Mouse (Mus musculus) left cerebral cortex, postnatal 14 days (tissue): Measurements from ENCODE around the gene Gm17509. TPM values are rescaled to one million over a fixed set of nuclear protein-coding genes. Genes with fewer than 3 reads are reported as not detected.

Source experiments
- DNase-seq, 2 experiments: peaks; one replicate each; pipeline ENCODE4 v3.0.0; 2021 to 2022; ENCODE audit warnings: low spot score in 2 of 2, mixed read lengths in 1 of 2
- intact Hi-C: fragments of 180-260 bp; cut with DNase I; formaldehyde crosslinking; loops from one replicate; pipeline ENCODE4 v1.15.1; 2025
- long read RNA-seq, 2 experiments: library from polyadenylated mRNA; stranded (forward); transcript quantifications; one replicate each; pipeline ENCODE4 v2.0.0; 2021
- total RNA-seq, 2 experiments: library from RNA; stranded (reverse); gene quantifications; 2 replicates each; pipeline ENCODE4 v1.2.3; 2021

Gm17509 gene
- under 1 TPM; 0.66 to 0.72 TPM for total RNA-seq
- long read RNA-seq, experiment 1: 0 reads
- long read RNA-seq, experiment 2: 0 reads

DNA sequence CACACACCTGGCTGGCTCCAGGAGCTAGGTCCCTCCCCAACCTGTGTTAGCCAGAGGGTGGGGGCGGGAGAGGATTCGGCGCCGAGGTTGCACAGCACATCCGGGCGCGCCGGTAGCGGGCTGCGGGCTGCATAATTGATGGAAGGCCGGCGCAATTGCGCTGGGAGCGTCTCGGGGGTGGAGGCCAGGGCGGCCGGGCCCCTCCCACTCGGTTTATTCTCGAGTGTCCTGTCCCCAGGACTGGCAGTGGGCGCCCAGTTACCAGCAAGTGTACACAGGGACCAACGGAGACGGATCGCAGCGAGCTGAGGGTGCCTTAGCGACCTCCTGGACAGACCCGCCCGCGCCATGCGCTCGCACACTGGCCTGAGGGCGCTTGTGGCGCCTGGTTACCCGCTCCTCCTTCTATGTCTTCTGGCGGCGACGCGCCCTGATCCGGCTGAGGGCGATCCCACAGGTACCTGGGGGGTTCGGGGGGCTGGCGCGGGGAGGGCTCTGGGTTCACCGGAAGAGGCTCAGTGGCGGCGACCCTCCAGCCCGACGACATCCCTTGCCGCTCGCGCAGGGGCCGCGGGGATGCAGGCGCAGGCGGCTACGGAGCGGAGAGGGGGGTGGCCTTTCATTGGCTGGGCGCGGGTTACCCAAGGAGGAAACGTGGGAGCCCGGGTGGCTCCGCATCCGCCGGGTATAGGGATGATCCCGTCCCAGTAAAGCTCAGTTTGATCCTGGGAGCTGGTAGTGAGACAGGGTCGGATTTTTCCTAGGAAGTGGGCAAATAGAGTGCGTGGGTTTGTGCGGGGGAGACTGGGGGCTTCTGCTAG is at the start of gene Gm17509:
Gene Gm17509, minus strand, starts transcription at position 575 of the 821 bp plus-strand sequence.
- intact Hi-C loops: no loop called here
- peak; percentile 46 to 55 for DNase-seq

DNA sequence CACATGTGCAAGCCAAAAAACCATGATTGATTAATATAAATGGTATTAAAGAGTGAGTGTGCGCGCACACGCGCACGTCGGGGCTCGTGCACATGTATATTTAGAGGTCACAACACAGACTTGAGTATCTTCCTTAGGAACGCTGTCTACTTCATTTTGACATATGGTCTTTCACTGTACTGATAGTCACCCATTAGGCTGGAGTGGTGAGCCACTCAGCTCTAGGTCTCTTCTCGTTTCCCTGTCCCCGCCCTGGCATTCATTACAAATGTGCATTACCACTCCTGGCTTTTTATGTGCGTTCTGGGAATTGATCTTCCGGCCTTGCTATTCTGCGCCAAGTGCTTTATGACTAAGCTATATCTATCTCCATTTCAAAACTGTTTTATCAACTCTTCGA is 47.1 kb upstream of the Gm17509 start:
- DNase-seq: no peak
- intact Hi-C loops: no loop called here

DNA sequence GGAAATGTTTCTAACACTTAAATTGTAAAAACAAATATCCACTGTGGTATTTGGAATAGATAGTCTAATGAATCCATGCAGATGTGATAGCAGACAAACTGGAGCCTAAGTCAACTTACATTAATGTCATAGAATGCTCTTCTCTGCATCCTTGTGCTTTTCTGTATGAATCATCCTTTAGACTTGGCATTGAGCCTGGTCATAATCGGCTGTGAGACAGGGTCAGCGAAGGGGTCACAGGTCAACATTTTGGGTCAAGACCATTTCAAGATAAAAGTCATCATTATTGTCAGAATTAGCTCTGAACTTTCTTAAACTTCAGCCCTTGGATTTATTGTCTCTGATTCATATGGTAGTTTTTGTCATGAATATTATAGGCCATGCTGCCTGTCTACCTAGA is 45.3 kb upstream of the Gm17509 start:
- no peak for DNase-seq
- intact Hi-C loops: no loop called here

- intact Hi-C loops: no loop called here
- DNase-seq: no peak
Measured at GRCm38 (mm10) chr13:117260704-117261103, 39.8 kb upstream of the Gm17509 start.

GRCm38 (mm10) chr13:117242621-117243020 is 21.7 kb upstream of the Gm17509 start:
- intact Hi-C loops: no loop called here
- no peak for DNase-seq

DNA sequence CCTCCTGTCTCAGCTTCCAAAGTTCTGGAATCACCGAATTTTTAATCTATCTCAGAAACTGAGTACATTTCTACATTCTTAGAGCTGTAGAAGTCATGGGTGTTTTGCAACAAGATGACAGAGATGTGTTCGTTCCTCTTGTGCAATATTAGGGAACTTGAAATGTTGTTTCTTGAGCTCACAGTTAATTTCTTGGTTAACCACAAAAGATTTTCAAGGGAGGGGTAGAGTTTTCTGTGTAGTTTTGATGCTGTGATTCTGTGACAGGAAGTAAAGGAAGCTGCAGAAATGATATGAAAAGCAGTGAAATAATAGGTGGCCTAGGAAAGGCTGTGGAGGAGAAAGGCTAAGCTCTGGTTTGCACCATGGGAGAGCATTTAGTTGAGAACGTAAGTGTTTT is 21.2 kb upstream of the Gm17509 start:
- no peak for DNase-seq
- intact Hi-C loops: no loop called here

DNA sequence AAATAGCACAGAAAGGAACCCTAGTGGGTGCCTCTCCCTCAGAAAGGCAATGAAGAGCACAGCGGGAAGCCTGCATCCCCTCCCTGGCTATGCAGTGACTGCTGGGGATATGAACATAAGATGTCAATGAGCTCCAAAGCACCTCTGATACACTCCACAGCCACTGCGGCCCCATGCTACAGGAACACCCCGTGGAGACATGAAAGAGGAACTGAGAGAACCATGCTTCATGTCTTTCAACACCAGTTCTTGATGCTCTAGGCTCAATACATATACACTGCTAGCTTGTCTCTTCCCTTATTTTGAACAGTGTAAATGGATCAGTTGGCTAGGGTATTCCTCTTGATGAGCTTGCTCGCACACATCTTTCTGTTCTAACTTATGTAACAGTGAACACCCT is 16.2 kb upstream of the Gm17509 start:
- intact Hi-C loops: no loop called here

GRCm38 (mm10) chr13:117235530-117236212 is 14.8 kb upstream of the Gm17509 start:
- intact Hi-C loops: no loop called here
- no peak for DNase-seq

More for the DNA sequence above, 16.2 kb upstream of the Gm17509 start:
- no peak for DNase-seq

GRCm38 (mm10) chr13:117234486-117234885 is 13.6 kb upstream of the Gm17509 start:
- intact Hi-C loops: no loop called here

DNA sequence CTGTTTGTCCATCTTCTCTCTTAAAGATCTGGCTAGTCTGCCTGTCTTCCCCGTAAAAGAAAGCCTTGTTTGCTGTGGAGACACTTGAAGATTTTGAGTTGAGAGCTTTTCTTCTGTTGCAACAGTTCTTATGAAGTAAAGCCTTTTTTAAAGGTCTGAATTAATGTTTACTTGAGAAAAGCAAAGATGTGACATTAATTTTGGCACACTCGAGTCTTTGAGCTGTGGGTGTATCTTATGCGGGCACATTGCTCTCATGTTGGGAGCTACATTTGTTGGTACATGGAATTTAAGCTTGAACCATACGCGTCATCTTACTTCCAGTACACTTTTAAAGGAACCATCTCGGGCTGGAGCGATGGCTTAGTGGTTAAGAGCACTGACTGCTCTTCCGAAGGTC is 12.9 kb upstream of the Gm17509 start:
- intact Hi-C loops: no loop called here
- no peak for DNase-seq

More at GRCm38 (mm10) chr13:117234486-117234885, 13.6 kb upstream of the Gm17509 start:
- DNase-seq: no peak

DNA sequence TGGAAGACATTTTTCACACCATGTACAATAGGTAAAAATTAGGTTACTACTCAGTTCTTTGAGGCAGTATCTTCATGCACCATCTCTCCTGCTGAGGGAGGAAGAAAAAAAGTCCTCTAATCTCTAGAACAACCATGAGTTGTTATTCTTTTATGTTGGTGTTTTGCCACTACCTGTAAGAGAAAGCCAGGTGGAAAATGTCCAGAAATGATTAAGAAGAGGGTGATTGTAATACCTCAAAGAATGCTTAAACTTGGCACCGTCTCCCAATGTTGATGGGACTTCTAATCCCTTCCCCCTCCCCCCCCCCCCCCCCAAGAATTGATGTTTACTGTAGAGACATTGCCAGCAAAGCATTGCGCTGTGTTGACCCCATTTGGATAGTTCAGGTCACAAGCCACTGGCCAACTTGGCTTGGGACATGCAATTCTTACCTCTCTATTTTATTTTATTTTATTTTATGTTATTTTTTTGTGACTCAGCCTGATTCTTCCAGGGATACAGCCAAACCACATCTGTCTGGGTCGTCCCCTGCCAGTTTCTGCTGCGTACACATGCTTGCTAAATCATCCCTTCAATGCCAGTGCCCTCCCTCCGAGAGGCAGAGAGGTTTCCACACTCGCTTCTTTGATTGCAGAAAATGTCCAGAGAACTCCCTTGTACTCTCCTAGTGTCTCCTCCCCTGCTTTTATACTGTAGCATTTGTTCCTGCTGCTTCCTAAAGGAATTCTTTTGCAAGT is 9.7 kb upstream of the Gm17509 start:
- no peak for DNase-seq
- intact Hi-C loops: no loop called here

GRCm38 (mm10) chr13:117225561-117225960 is 4.7 kb upstream of the Gm17509 start:
- intact Hi-C loops: no loop called here
- DNase-seq: no peak

- no peak for DNase-seq
- intact Hi-C loops: no loop called here
Measured at GRCm38 (mm10) chr13:117224901-117225300, 4.0 kb upstream of the Gm17509 start.

- no peak for DNase-seq
- intact Hi-C loops: no loop called here
Measured at GRCm38 (mm10) chr13:117223125-117223524, 2.2 kb upstream of the Gm17509 start.

- intact Hi-C loops: no loop called here
- DNase-seq: no peak
Measured at GRCm38 (mm10) chr13:117219871-117220500, 889 bp downstream of the Gm17509 start.

GRCm38 (mm10) chr13:117218092-117218491 is 2.8 kb downstream of the Gm17509 start:
- intact Hi-C loops: no loop called here
- no peak for DNase-seq

DNA sequence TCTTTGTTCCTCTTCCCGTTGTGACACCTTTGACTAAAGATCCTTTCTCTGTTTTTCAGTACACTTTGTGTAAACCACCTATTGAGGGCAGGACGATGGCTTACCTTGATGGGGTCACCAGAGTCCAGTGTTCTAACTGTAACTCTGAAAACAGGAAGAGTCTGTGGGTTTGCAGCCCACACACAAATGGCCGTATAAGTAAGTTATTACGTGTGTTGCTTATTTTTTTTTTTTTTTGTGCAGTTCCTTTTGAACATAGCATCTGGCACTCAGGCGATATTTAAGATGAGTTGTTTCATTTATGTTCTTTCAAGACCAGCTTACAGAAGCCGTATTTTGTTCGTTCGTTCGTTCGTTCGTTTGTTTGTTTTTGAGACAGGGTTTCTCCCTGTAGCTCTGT is 3.3 kb downstream of the Gm17509 start:
- intact Hi-C loops: no loop called here
- DNase-seq: no peak

GRCm38 (mm10) chr13:117216752-117217363 is 4.0 kb downstream of the Gm17509 start:
- intact Hi-C loops: no loop called here
- DNase-seq: no peak

- no peak for DNase-seq
- intact Hi-C loops: no loop called here
Measured at GRCm38 (mm10) chr13:117216126-117216525, 4.7 kb downstream of the Gm17509 start.
